Mouse (Mus musculus) MEL (cell line): ENCODE data around the gene Whrn. TPM values are rescaled to one million over a fixed set of nuclear protein-coding genes. Genes with fewer than 3 reads are reported as not detected.

Source experiments
- DNase-seq: peaks from one replicate; pipeline ENCODE4 v3.0.0; 2011; ENCODE audit warnings: low read depth, low spot score
- H3K27ac ChIP-seq: 2 replicates; pipeline ENCODE4 v1.5.1; 2012; ENCODE audit warnings: low read depth, mild to moderate bottlenecking, control low read depth, low read length, moderate library complexity; ENCODE audit not compliant: control insufficient read depth
- H3K27me3 ChIP-seq, 2 experiments: fragments of 150-350 bp in 1 of 2; sonication (generic) in 1 of 2; 2 replicates each; pipeline ENCODE4 v1.6.1; 2012; ENCODE audit warnings: low read length in 2 of 2, mild to moderate bottlenecking in 2 of 2, improper control_type of control experiment in 1 of 2, moderate library complexity in 1 of 2; ENCODE audit not compliant: insufficient read depth in 2 of 2, control insufficient read depth in 1 of 2
- H3K36me3 ChIP-seq, 2 experiments: 2 replicates each; pipeline ENCODE4 v1.6.1; 2012 to 2014; ENCODE audit warnings: low read length in 2 of 2, improper control_type of control experiment in 1 of 2, inconsistent platforms in 1 of 2, mild to moderate bottlenecking in 1 of 2; ENCODE audit not compliant: insufficient read depth in 2 of 2, control insufficient read depth in 1 of 2
- H3K4me1 ChIP-seq, 2 experiments: fragments of 150-350 bp in 1 of 2; sonication (generic) in 1 of 2; 2 replicates each; pipeline ENCODE4 v1.6.1; 2012; ENCODE audit warnings: low read length in 2 of 2, improper control_type of control experiment in 1 of 2, mild to moderate bottlenecking in 1 of 2; ENCODE audit not compliant: insufficient read depth in 2 of 2, control insufficient read depth in 1 of 2
- H3K4me3 ChIP-seq, 2 experiments: fragments of 150-350 bp in 1 of 2; sonication (generic) in 1 of 2; 2 replicates each; pipeline ENCODE4 v1.5.1; 2012; ENCODE audit warnings: low read depth in 2 of 2, low read length in 2 of 2, mild to moderate bottlenecking in 2 of 2, moderate library complexity in 2 of 2, control low read depth in 1 of 2, improper control_type of control experiment in 1 of 2; ENCODE audit not compliant: control insufficient read depth in 1 of 2, insufficient read depth in 1 of 2
- H3K79me2 ChIP-seq: 2 replicates; pipeline ENCODE4 v1.6.1; 2012; ENCODE audit warnings: mild to moderate bottlenecking, low read length, moderate library complexity; ENCODE audit not compliant: control insufficient read depth, poor library complexity, insufficient read depth
- H3K9ac ChIP-seq: 2 replicates; pipeline ENCODE4 v1.6.1; 2012; ENCODE audit warnings: low read depth, mild to moderate bottlenecking, control low read depth, low read length, moderate library complexity; ENCODE audit not compliant: control insufficient read depth, poor library complexity, severe bottlenecking
- H3K9me3 ChIP-seq: fragments of 150-350 bp; sonication (generic); replicated peaks from 2 replicates; pipeline ENCODE4 v1.6.1; 2012; ENCODE audit warnings: mild to moderate bottlenecking, low read length, improper control_type of control experiment, moderate library complexity; ENCODE audit not compliant: insufficient read depth
- BHLHE40 ChIP-seq: IDR thresholded peaks from 2 replicates; pipeline ENCODE4 v1.6.1; 2012; ENCODE audit warnings: low read depth, mild to moderate bottlenecking, inconsistent platforms, low read length, improper control_type of control experiment, borderline replicate concordance
- CHD2 ChIP-seq: IDR thresholded peaks from 2 replicates; pipeline ENCODE4 v1.6.1; 2011; ENCODE audit warnings: low read length, improper control_type of control experiment
- E2F4 ChIP-seq: IDR thresholded peaks from 2 replicates; pipeline ENCODE4 v1.6.1; 2011; ENCODE audit warnings: low read depth, low read length, improper control_type of control experiment, borderline replicate concordance
- EP300 ChIP-seq, 2 experiments: IDR thresholded peaks; 2 replicates each; pipeline ENCODE4 v1.6.1; 2011; ENCODE audit warnings: improper control_type of control experiment in 2 of 2, low read length in 2 of 2, low read depth in 1 of 2, mild to moderate bottlenecking in 1 of 2
- ETS1 ChIP-seq: IDR thresholded peaks from 2 replicates; pipeline ENCODE4 v1.6.1; 2012; ENCODE audit warnings: low read depth, mild to moderate bottlenecking, inconsistent platforms, low read length, improper control_type of control experiment, moderate library complexity
- GABPA ChIP-seq: IDR thresholded peaks from 2 replicates; pipeline ENCODE4 v1.6.1; 2012; ENCODE audit warnings: low read depth, mild to moderate bottlenecking, inconsistent platforms, low read length, improper control_type of control experiment, moderate library complexity
- MXI1 ChIP-seq: IDR thresholded peaks from 2 replicates; pipeline ENCODE4 v1.6.1; 2011; ENCODE audit warnings: mild to moderate bottlenecking, low read depth, low read length, improper control_type of control experiment
- NRF1 ChIP-seq: IDR thresholded peaks from 2 replicates; pipeline ENCODE4 v1.6.1; 2014; ENCODE audit warnings: low read depth, mild to moderate bottlenecking, inconsistent platforms, low read length, improper control_type of control experiment, moderate library complexity; ENCODE audit not compliant: poor library complexity, insufficient read depth, severe bottlenecking
- POLR2AphosphoS2 ChIP-seq: IDR thresholded peaks from 2 replicates; pipeline ENCODE4 v1.6.1; 2011; ENCODE audit warnings: low read length, improper control_type of control experiment
- POLR2AphosphoS5 ChIP-seq: IDR thresholded peaks from 2 replicates; pipeline ENCODE4 v1.6.1; 2012; ENCODE audit warnings: low read depth, borderline replicate concordance, mild to moderate bottlenecking, inconsistent platforms, low read length, moderate library complexity, mixed read lengths
- RCOR1 ChIP-seq: IDR thresholded peaks from 2 replicates; pipeline ENCODE4 v1.6.1; 2012; ENCODE audit warnings: low read depth, mild to moderate bottlenecking, inconsistent platforms, low read length, improper control_type of control experiment
- SMC3 ChIP-seq: IDR thresholded peaks from 2 replicates; pipeline ENCODE4 v1.6.1; 2011; ENCODE audit warnings: low read depth, low read length, improper control_type of control experiment
- TCF12 ChIP-seq: IDR thresholded peaks from 2 replicates; pipeline ENCODE4 v1.6.1; 2014; ENCODE audit warnings: low read depth, mild to moderate bottlenecking, inconsistent platforms, low read length, improper control_type of control experiment, moderate library complexity
- USF1 ChIP-seq: IDR thresholded peaks from 2 replicates; pipeline ENCODE4 v1.6.1; 2014; ENCODE audit warnings: low read depth, mild to moderate bottlenecking, inconsistent platforms, low read length, improper control_type of control experiment, moderate library complexity
- ZMIZ1 ChIP-seq: IDR thresholded peaks from 2 replicates; pipeline ENCODE4 v1.6.1; 2012; ENCODE audit warnings: low read depth, mild to moderate bottlenecking, inconsistent platforms, low read length, improper control_type of control experiment, moderate library complexity
- polyA plus RNA-seq, 2 experiments: library from polyadenylated mRNA; stranded (reverse) in 1 of 2; unstranded in 1 of 2; fragments of >175 nt in 1 of 2; fragments of >200 nt in 1 of 2; gene quantifications; 2 replicates each; pipeline versions ENCODE4 v1.2.1 to v1.2.4; 2012; ENCODE audit warnings: low replicate concordance in 2 of 2, low read depth in 1 of 2; ENCODE audit not compliant: insufficient read length in 2 of 2, insufficient read depth in 1 of 2, missing spikeins in 1 of 2
- total RNA-seq: library from RNA; depleted of rRNA; stranded (reverse); fragments of 300-350 nt; gene quantifications from 2 replicates; pipeline ENCODE4 v1.2.3, GENCODE M21; 2012

The Whrn gene
- total and polyA plus RNA-seq, 3 experiments: not detected

GRCm38 (mm10) chr4:63453939-63454513, 41.8 kb downstream of the Whrn start:
- H3K9me3 ChIP-seq: no peaks in the 10 kb centered on the region

GRCm38 (mm10) chr4:63452555-63452954, 43.2 kb downstream of the Whrn start:
- no peaks in the 10 kb centered on the region for H3K9me3 ChIP-seq
- TF ChIP-seq SMC3: no peak
- no peak for DNase-seq

More at GRCm38 (mm10) chr4:63453939-63454513, 41.8 kb downstream of the Whrn start:
- Histone ChIP-seq H3K4me1 (no peaks in the 10 kb centered on the region), H3K27me3 (no peaks in the 10 kb centered on the region), H3K9ac (no peak overlapping the region), H3K4me3 (no peak overlapping the region), H3K36me3 (no peaks in the 10 kb centered on the region), H3K27ac (no peak overlapping the region), H3K79me2 (no peaks in the 10 kb centered on the region)
- TF ChIP-seq BHLHE40 (no peak), RCOR1 (no peak), GABPA (no peak)
- DNase-seq: no peak

GRCm38 (mm10) chr4:63450551-63450950, 45.2 kb downstream of the Whrn start:
- H3K27ac ChIP-seq: no peak overlapping the region
- H3K4me3 ChIP-seq: no peak overlapping the region
- no peaks in the 10 kb centered on the region for H3K27me3 ChIP-seq
- no peak overlapping the region for H3K9ac ChIP-seq
- TF ChIP-seq GABPA: no peak
- H3K36me3 ChIP-seq: no peaks in the 10 kb centered on the region
- no peak for DNase-seq
- no peaks in the 10 kb centered on the region for H3K79me2 ChIP-seq
- H3K9me3 ChIP-seq: no peaks in the 10 kb centered on the region
- no peaks in the 10 kb centered on the region for H3K4me1 ChIP-seq

More at GRCm38 (mm10) chr4:63452555-63452954, 43.2 kb downstream of the Whrn start:
- no peaks in the 10 kb centered on the region for H3K79me2 ChIP-seq
- no peak overlapping the region for H3K4me3 ChIP-seq
- H3K27me3 ChIP-seq: no peaks in the 10 kb centered on the region
- no peak overlapping the region for H3K9ac ChIP-seq
- H3K36me3 ChIP-seq: no peaks in the 10 kb centered on the region
- H3K27ac ChIP-seq: no peak overlapping the region
- H3K4me1 ChIP-seq: no peaks in the 10 kb centered on the region

GRCm38 (mm10) chr4:63444362-63445066, 51.3 kb downstream of the Whrn start:
- no peaks in the 10 kb centered on the region for H3K4me1 ChIP-seq
- no peaks in the 10 kb centered on the region for H3K79me2 ChIP-seq
- TF ChIP-seq MXI1 (no peak), EP300 (IDR thresholded peaks at IDR 0.05; ENCODE audit: low read depth in 1 of 2, low read length in 2 of 2) (no peak), USF1 (no peak), ZMIZ1 (no peak), TCF12 (no peak), POLR2AphosphoS2 (no peak), E2F4 (no peak), CHD2 (no peak), GABPA (no peak), POLR2AphosphoS5 (no peak), NRF1 (no peak), ETS1 (no peak)
- TF ChIP-seq, all 39 proteins: peak for 0
- Histone ChIP-seq H3K4me3 (no peak overlapping the region), H3K27ac (no peak overlapping the region), H3K9me3 (no peaks in the 10 kb centered on the region), H3K27me3 (no peaks in the 10 kb centered on the region), H3K36me3 (no peaks in the 10 kb centered on the region), H3K9ac (no peak overlapping the region)
- DNase-seq: no peak
